Mouse (Mus musculus) thymus, postnatal 36 days (tissue): Measurements from ENCODE around the gene Vmn1r48.
"Not testable (repeated sequence)": the region's sequence is repeated elsewhere in the genome, so short reads cannot be mapped to it uniquely, and the experiment has no call there.

ENCODE experiments used
- DNase-seq, 2 experiments: peaks; one replicate each; pipeline ENCODE4 v3.0.0; 2022; ENCODE audit warnings: mixed read lengths in 2 of 2

The Vmn1r48 gene

GRCm38 (mm10) chr6:90036741-90037140 is at the start of gene Vmn1r48:
Gene Vmn1r48 (minus strand): TSS chr6:90036841.
- DNase-seq, result not testable (repeated sequence)

GRCm38 (mm10) chr6:90078406-90078805 is 41.8 kb upstream of the Vmn1r48 start, which contains the start of gene Vmn1r49:
Gene Vmn1r49 (minus strand): TSS chr6:90078506.
- DNase-seq, result no peak

GRCm38 (mm10) chr6:90015847-90016246 is 20.8 kb downstream of the Vmn1r48 start, which contains the start of gene Vmn1r47:
Gene Vmn1r47 (plus strand): TSS chr6:90016147.
- not testable (repeated sequence) for DNase-seq

- no peak for DNase-seq
These were observed 50.7 kb downstream of the Vmn1r48 start for GRCm38 (mm10) chr6:89985989-89986388.
